Mouse (Mus musculus): ENCODE measurements around the gene Ccdc42.
A peak's percentile ranks its signal among the peaks of the same experiment; 100 is the strongest.

- peak; percentile 38 for TF ChIP-seq CTCF (IDR thresholded peaks at IDR 0.05; ENCODE audit: low read depth, low read length)
- TF ChIP-seq POLR2A (IDR thresholded peaks at IDR 0.05; ENCODE audit: extremely low read depth, insufficient read depth, low read length), result no peak
Observed at GRCm38 (mm10) chr11:68549597-68549996, 37.2 kb upstream of the Ccdc42 start.
